Mouse (Mus musculus) MEL (cell line): ENCODE results near the gene Hpcal4. TPM values are rescaled to one million over a fixed set of nuclear protein-coding genes. Genes with fewer than 3 reads are reported as not detected.

ENCODE experiments used
- DNase-seq: peaks from one replicate; pipeline ENCODE4 v3.0.0; 2011; ENCODE audit warnings: low read depth, low spot score
- H3K27ac ChIP-seq: 2 replicates; pipeline ENCODE4 v1.5.1; 2012; ENCODE audit warnings: low read depth, mild to moderate bottlenecking, control low read depth, low read length, moderate library complexity; ENCODE audit not compliant: control insufficient read depth
- H3K27me3 ChIP-seq, 2 experiments: fragments of 150-350 bp in 1 of 2; sonication (generic) in 1 of 2; 2 replicates each; pipeline ENCODE4 v1.6.1; 2012; ENCODE audit warnings: low read length in 2 of 2, mild to moderate bottlenecking in 2 of 2, improper control_type of control experiment in 1 of 2, moderate library complexity in 1 of 2; ENCODE audit not compliant: insufficient read depth in 2 of 2, control insufficient read depth in 1 of 2
- H3K36me3 ChIP-seq, 2 experiments: 2 replicates each; pipeline ENCODE4 v1.6.1; 2012 to 2014; ENCODE audit warnings: low read length in 2 of 2, improper control_type of control experiment in 1 of 2, inconsistent platforms in 1 of 2, mild to moderate bottlenecking in 1 of 2; ENCODE audit not compliant: insufficient read depth in 2 of 2, control insufficient read depth in 1 of 2
- H3K4me1 ChIP-seq, 2 experiments: fragments of 150-350 bp in 1 of 2; sonication (generic) in 1 of 2; 2 replicates each; pipeline ENCODE4 v1.6.1; 2012; ENCODE audit warnings: low read length in 2 of 2, improper control_type of control experiment in 1 of 2, mild to moderate bottlenecking in 1 of 2; ENCODE audit not compliant: insufficient read depth in 2 of 2, control insufficient read depth in 1 of 2
- H3K4me3 ChIP-seq, 2 experiments: fragments of 150-350 bp in 1 of 2; sonication (generic) in 1 of 2; 2 replicates each; pipeline ENCODE4 v1.5.1; 2012; ENCODE audit warnings: low read depth in 2 of 2, low read length in 2 of 2, mild to moderate bottlenecking in 2 of 2, moderate library complexity in 2 of 2, control low read depth in 1 of 2, improper control_type of control experiment in 1 of 2; ENCODE audit not compliant: control insufficient read depth in 1 of 2, insufficient read depth in 1 of 2
- H3K79me2 ChIP-seq: 2 replicates; pipeline ENCODE4 v1.6.1; 2012; ENCODE audit warnings: mild to moderate bottlenecking, low read length, moderate library complexity; ENCODE audit not compliant: control insufficient read depth, poor library complexity, insufficient read depth
- H3K9ac ChIP-seq: 2 replicates; pipeline ENCODE4 v1.6.1; 2012; ENCODE audit warnings: low read depth, mild to moderate bottlenecking, control low read depth, low read length, moderate library complexity; ENCODE audit not compliant: control insufficient read depth, poor library complexity, severe bottlenecking
- H3K9me3 ChIP-seq: fragments of 150-350 bp; sonication (generic); replicated peaks from 2 replicates; pipeline ENCODE4 v1.6.1; 2012; ENCODE audit warnings: mild to moderate bottlenecking, low read length, improper control_type of control experiment, moderate library complexity; ENCODE audit not compliant: insufficient read depth
- BHLHE40 ChIP-seq: IDR thresholded peaks from 2 replicates; pipeline ENCODE4 v1.6.1; 2012; ENCODE audit warnings: low read depth, mild to moderate bottlenecking, inconsistent platforms, low read length, improper control_type of control experiment, borderline replicate concordance
- CTCF ChIP-seq, 3 experiments: IDR thresholded peaks in 2 of 3; conservative IDR thresholded peaks in 1 of 3; 2 replicates each; pipeline ENCODE4 v1.5.1; 2011 to 2012; ENCODE audit warnings: low read length in 3 of 3, low read depth in 2 of 3, mild to moderate bottlenecking in 2 of 3, improper control_type of control experiment in 1 of 3, inconsistent platforms in 1 of 3, mixed read lengths in 1 of 3, moderate library complexity in 1 of 3; ENCODE audit not compliant: control insufficient read depth in 1 of 3, insufficient read depth in 1 of 3, poor library complexity in 1 of 3, severe bottlenecking in 1 of 3
- ELF1 ChIP-seq: IDR thresholded peaks from 2 replicates; pipeline ENCODE4 v1.6.1; 2014; ENCODE audit warnings: low read depth, mild to moderate bottlenecking, inconsistent platforms, low read length, improper control_type of control experiment, moderate library complexity
- EP300 ChIP-seq, 2 experiments: IDR thresholded peaks; 2 replicates each; pipeline ENCODE4 v1.6.1; 2011; ENCODE audit warnings: improper control_type of control experiment in 2 of 2, low read length in 2 of 2, low read depth in 1 of 2, mild to moderate bottlenecking in 1 of 2
- GABPA ChIP-seq: IDR thresholded peaks from 2 replicates; pipeline ENCODE4 v1.6.1; 2012; ENCODE audit warnings: low read depth, mild to moderate bottlenecking, inconsistent platforms, low read length, improper control_type of control experiment, moderate library complexity
- GATA1 ChIP-seq: IDR thresholded peaks from 2 replicates; pipeline ENCODE4 v1.6.1; 2011; ENCODE audit warnings: low read depth, low read length, improper control_type of control experiment
- HCFC1 ChIP-seq: IDR thresholded peaks from 2 replicates; pipeline ENCODE4 v1.6.1; 2012; ENCODE audit warnings: low read depth, mild to moderate bottlenecking, inconsistent platforms, low read length, improper control_type of control experiment, moderate library complexity
- JUND ChIP-seq: IDR thresholded peaks from 2 replicates; pipeline ENCODE4 v1.6.1; 2011; ENCODE audit warnings: low read depth, mild to moderate bottlenecking, improper control_type of control experiment, low read length
- KAT2A ChIP-seq: conservative IDR thresholded peaks from 2 replicates; pipeline ENCODE4 v1.6.1; 2012; ENCODE audit warnings: low read depth, low read length, improper control_type of control experiment, inconsistent platforms
- MAFK ChIP-seq: IDR thresholded peaks from 2 replicates; pipeline ENCODE4 v1.6.1; 2011; ENCODE audit warnings: low read depth, mild to moderate bottlenecking, low read length, improper control_type of control experiment, borderline replicate concordance
- MAX ChIP-seq: IDR thresholded peaks from 2 replicates; pipeline ENCODE4 v1.6.1; 2011; ENCODE audit warnings: low read length, improper control_type of control experiment
- MXI1 ChIP-seq: IDR thresholded peaks from 2 replicates; pipeline ENCODE4 v1.6.1; 2011; ENCODE audit warnings: mild to moderate bottlenecking, low read depth, low read length, improper control_type of control experiment
- NELFE ChIP-seq: IDR thresholded peaks from 2 replicates; pipeline ENCODE4 v1.6.1; 2011; ENCODE audit warnings: low read depth, low read length, improper control_type of control experiment
- POLR2AphosphoS5 ChIP-seq: IDR thresholded peaks from 2 replicates; pipeline ENCODE4 v1.6.1; 2012; ENCODE audit warnings: low read depth, borderline replicate concordance, mild to moderate bottlenecking, inconsistent platforms, low read length, moderate library complexity, mixed read lengths
- RAD21 ChIP-seq: IDR thresholded peaks from 2 replicates; pipeline ENCODE4 v1.6.1; 2011; ENCODE audit warnings: mild to moderate bottlenecking, low read depth, low read length, improper control_type of control experiment
- RCOR1 ChIP-seq: IDR thresholded peaks from 2 replicates; pipeline ENCODE4 v1.6.1; 2012; ENCODE audit warnings: low read depth, mild to moderate bottlenecking, inconsistent platforms, low read length, improper control_type of control experiment
- SIN3A ChIP-seq: IDR thresholded peaks from 2 replicates; pipeline ENCODE4 v1.6.1; 2012; ENCODE audit warnings: low read length, improper control_type of control experiment, inconsistent platforms
- TAL1 ChIP-seq: IDR thresholded peaks from 2 replicates; pipeline ENCODE4 v1.6.1; 2012; ENCODE audit warnings: mild to moderate bottlenecking, inconsistent platforms, low read length, moderate library complexity, mixed read lengths
- TBP ChIP-seq: IDR thresholded peaks from 2 replicates; pipeline ENCODE4 v1.8.0; 2011; ENCODE audit warnings: low read depth, low read length, improper control_type of control experiment
- TCF12 ChIP-seq: IDR thresholded peaks from 2 replicates; pipeline ENCODE4 v1.6.1; 2014; ENCODE audit warnings: low read depth, mild to moderate bottlenecking, inconsistent platforms, low read length, improper control_type of control experiment, moderate library complexity
- UBTF ChIP-seq: IDR thresholded peaks from 2 replicates; pipeline ENCODE4 v1.6.1; 2012; ENCODE audit warnings: low read depth, mild to moderate bottlenecking, inconsistent platforms, low read length, improper control_type of control experiment, moderate library complexity, borderline replicate concordance; ENCODE audit not compliant: insufficient read depth
- USF1 ChIP-seq: IDR thresholded peaks from 2 replicates; pipeline ENCODE4 v1.6.1; 2014; ENCODE audit warnings: low read depth, mild to moderate bottlenecking, inconsistent platforms, low read length, improper control_type of control experiment, moderate library complexity
- USF2 ChIP-seq, 2 experiments: IDR thresholded peaks; 2 replicates each; pipeline ENCODE4 v1.6.1; 2011 to 2012; ENCODE audit warnings: improper control_type of control experiment in 2 of 2, low read length in 2 of 2, borderline replicate concordance in 1 of 2, inconsistent platforms in 1 of 2, low read depth in 1 of 2, mild to moderate bottlenecking in 1 of 2; ENCODE audit not compliant: insufficient read depth in 1 of 2
- ZC3H11A ChIP-seq: IDR thresholded peaks from 2 replicates; pipeline ENCODE4 v1.6.1; 2012; ENCODE audit warnings: low read depth, mild to moderate bottlenecking, inconsistent platforms, low read length, improper control_type of control experiment
- ZMIZ1 ChIP-seq: IDR thresholded peaks from 2 replicates; pipeline ENCODE4 v1.6.1; 2012; ENCODE audit warnings: low read depth, mild to moderate bottlenecking, inconsistent platforms, low read length, improper control_type of control experiment, moderate library complexity
- ZNF384 ChIP-seq: IDR thresholded peaks from 2 replicates; pipeline ENCODE4 v1.6.1; 2012; ENCODE audit warnings: low read depth, mild to moderate bottlenecking, inconsistent platforms, low read length, improper control_type of control experiment
- polyA plus RNA-seq, 2 experiments: library from polyadenylated mRNA; stranded (reverse) in 1 of 2; unstranded in 1 of 2; fragments of >175 nt in 1 of 2; fragments of >200 nt in 1 of 2; gene quantifications; 2 replicates each; pipeline versions ENCODE4 v1.2.1 to v1.2.4; 2012; ENCODE audit warnings: low replicate concordance in 2 of 2, low read depth in 1 of 2; ENCODE audit not compliant: insufficient read length in 2 of 2, insufficient read depth in 1 of 2, missing spikeins in 1 of 2
- total RNA-seq: library from RNA; depleted of rRNA; stranded (reverse); fragments of 300-350 nt; gene quantifications from 2 replicates; pipeline ENCODE4 v1.2.3, GENCODE M21; 2012

The Hpcal4 gene
- total and polyA plus RNA-seq, 3 experiments, result not detected

GRCm38 (mm10) chr4:123233492-123234084 lies 50.6 kb downstream of the Hpcal4 start, which contains the start of gene Heyl:
Heyl (plus strand) TSS chr4:123233556.
- no peak within 1 kb of the TSS for H3K27ac ChIP-seq
- no peaks in the 10 kb centered on the region for H3K36me3 ChIP-seq
- H3K79me2 ChIP-seq, result no peaks in the 10 kb centered on the region
- no peak within 1 kb of the TSS for H3K9ac ChIP-seq
- TF ChIP-seq RAD21 (no peak), TBP (no peak), USF2 (IDR thresholded peaks at IDR 0.05; ENCODE audit: borderline replicate concordance in 1 of 2, insufficient read depth in 1 of 2, low read depth in 1 of 2, low read length in 2 of 2) (no peak), MAFK (no peak), NELFE (no peak), ZMIZ1 (no peak), HCFC1 (no peak), CTCF (IDR thresholded peaks at IDR 0.05 in 2 of 3, conservative IDR thresholded peaks at IDR 0.05 in 1 of 3; ENCODE audit: control insufficient read depth in 1 of 3, insufficient read depth in 1 of 3, low read depth in 2 of 3, low read length in 3 of 3, poor library complexity in 1 of 3, severe bottlenecking in 1 of 3) (no peak), ELF1 (no peak), GABPA (no peak), KAT2A (no peak), ZC3H11A (no peak), MXI1 (no peak), POLR2AphosphoS5 (no peak), JUND (no peak), TAL1 (no peak), MAX (no peak)
- peaks cover 0 to 4% of the 10 kb centered on the region in 2 experiments; a peak in 1 of 4 replicates for H3K4me1 ChIP-seq
- no peak for DNase-seq
- no peak within 1 kb of the TSS for H3K4me3 ChIP-seq
- H3K27me3 ChIP-seq, result peaks cover 0 to 12% of the 10 kb centered on the region in 2 experiments; a peak in 3 of 4 replicates
- H3K9me3 ChIP-seq, result no peaks in the 10 kb centered on the region

GRCm38 (mm10) chr4:123235835-123236430 lies 52.9 kb downstream of the Hpcal4 start:
- Histone ChIP-seq H3K4me1 (peaks cover 0 to 4% of the 10 kb centered on the region in 2 experiments; a peak in 1 of 4 replicates), H3K79me2 (no peaks in the 10 kb centered on the region), H3K27ac (no peak overlapping the region), H3K36me3 (no peaks in the 10 kb centered on the region), H3K27me3 (peaks cover 0 to 1% of the 10 kb centered on the region in 2 experiments; a peak in 2 of 4 replicates)
- no peak for DNase-seq
- no peak for TF ChIP-seq HCFC1
- TF ChIP-seq UBTF, result no peak
- TF ChIP-seq TBP, result no peak
- no peak for TF ChIP-seq USF1
- TF ChIP-seq MAFK, result no peak
- TF ChIP-seq GATA1, result no peak
- no peak for TF ChIP-seq EP300 (IDR thresholded peaks at IDR 0.05; ENCODE audit: low read depth in 1 of 2, low read length in 2 of 2)
- TF ChIP-seq RCOR1, result no peak
- no peak for TF ChIP-seq RAD21
- no peak for TF ChIP-seq BHLHE40
- TF ChIP-seq ELF1, result no peak
- TF ChIP-seq ZNF384, result no peak
- no peak for TF ChIP-seq TCF12
- TF ChIP-seq SIN3A, result no peak
- TF ChIP-seq POLR2AphosphoS5, result no peak
- TF ChIP-seq, all 39 proteins: peak for 0
- H3K9ac ChIP-seq, result no peak overlapping the region
- H3K4me3 ChIP-seq, result no peak overlapping the region
- no peaks in the 10 kb centered on the region for H3K9me3 ChIP-seq
